Mouse (Mus musculus): ENCODE data around the gene Ptgs1. TPM values are rescaled to one million over a fixed set of nuclear protein-coding genes. Genes with fewer than 3 reads are reported as not detected.

Ptgs1 gene
- polyA plus RNA-seq, 1 experiment from 2014 or later = 8.9 TPM

DNA sequence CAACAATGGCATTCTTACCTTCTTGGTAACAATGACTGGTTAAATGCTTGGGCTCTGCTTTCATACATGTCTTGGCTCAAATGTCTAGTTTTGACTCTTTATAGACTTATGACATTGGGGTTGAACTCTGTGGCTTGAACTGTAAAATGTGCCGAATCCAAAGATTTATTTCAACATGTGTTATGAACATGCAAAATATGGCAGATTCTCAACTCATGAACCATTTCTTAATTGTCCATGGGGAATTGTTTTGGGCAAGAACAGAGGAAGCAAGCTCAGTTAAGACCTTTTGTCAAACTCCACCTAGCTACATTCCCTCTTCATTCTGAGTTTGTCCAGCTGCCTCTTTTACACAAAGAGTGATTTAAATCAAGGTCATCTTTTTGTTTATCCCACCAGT is 52.1 kb downstream of the Ptgs1 start:
- WGBS = 86% methylated on average over 1 of the region's 1 CpGs

More for the DNA sequence above, 52.1 kb downstream of the Ptgs1 start:
- Histone ChIP-seq H3K36me3 (no peaks in the 10 kb centered on the region), H3K9me3 (no peaks in the 10 kb centered on the region), H3K27ac (no peak overlapping the region), H3K27me3 (no peaks in the 10 kb centered on the region), H3K4me3 (no peak overlapping the region), H3K4me2 (replicated peaks) (no peak overlapping the region), H3K9ac (no peak overlapping the region), H3K4me1 (no peaks in the 10 kb centered on the region)
- ATAC-seq (ENCODE audit: insufficient number of reproducible peaks, insufficient read depth, low FRiP score, low TSS enrichment) = no peak

Other genes starting within 250 kb of the Ptgs1 start
- 185 and 199 TPM in 2 replicates for gene Ndufa8, start 181.0 kb upstream of the Ptgs1 start, polyA plus RNA-seq (2016; fragmentation: Nextera tagmentation; extraction: Ambion mirVana)
- 0.24 and 0.56 TPM in 2 replicates for gene Morn5, start 181.0 kb upstream of the Ptgs1 start, polyA plus RNA-seq (2016; fragmentation: Nextera tagmentation; extraction: Ambion mirVana)
- 15.5 and 22.3 TPM in 2 replicates for gene Lhx6, start 125.0 kb upstream of the Ptgs1 start, polyA plus RNA-seq (2016; fragmentation: Nextera tagmentation; extraction: Ambion mirVana)
- gene Mrrf, start 94.0 kb upstream of the Ptgs1 start, polyA plus RNA-seq (2016; fragmentation: Nextera tagmentation; extraction: Ambion mirVana) = 24.5 and 29.1 TPM in 2 replicates
- gene Rbm18, start 93.7 kb upstream of the Ptgs1 start, polyA plus RNA-seq (2016; fragmentation: Nextera tagmentation; extraction: Ambion mirVana) = 96.2 and 96.3 TPM in 2 replicates
- gene Olfr338, start 143.1 kb downstream of the Ptgs1 start, polyA plus RNA-seq (2016; fragmentation: Nextera tagmentation; extraction: Ambion mirVana) = not detected in 2 replicates
- gene Olfr339, start 188.5 kb downstream of the Ptgs1 start, polyA plus RNA-seq (2016; fragmentation: Nextera tagmentation; extraction: Ambion mirVana) = not detected in 2 replicates
- not detected in 2 replicates for gene Olfr340, start 222.2 kb downstream of the Ptgs1 start, polyA plus RNA-seq (2016; fragmentation: Nextera tagmentation; extraction: Ambion mirVana)

Measured in embryonic facial prominence, embryonic 12.5 days (tissue).